Mouse (Mus musculus): ENCODE data around the gene Nupr1.
A peak's percentile ranks its signal among the peaks of the same experiment; 100 is the strongest.

The Nupr1 gene

DNA sequence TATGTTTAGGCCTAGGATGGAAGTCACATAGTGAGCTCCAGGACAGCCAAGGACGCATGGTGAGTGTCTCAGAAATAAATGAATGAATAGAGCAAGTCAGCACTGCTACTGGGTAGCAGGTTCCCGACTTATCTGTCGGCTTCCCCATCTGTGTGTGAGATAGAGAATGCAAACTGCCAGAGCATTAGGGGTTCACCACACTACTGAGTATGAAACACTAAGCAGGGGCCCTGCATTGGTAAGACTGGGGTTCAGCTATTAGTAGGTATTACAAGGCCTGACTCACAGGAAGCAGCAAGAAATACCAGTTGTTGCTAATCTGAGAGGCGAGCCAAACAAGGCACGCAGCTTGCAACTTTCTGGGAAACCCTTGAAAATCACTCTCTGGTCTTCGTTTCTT is 31.7 kb downstream of the Nupr1 start:
- no peak for DNase-seq (ENCODE audit: low spot score)

DNA sequence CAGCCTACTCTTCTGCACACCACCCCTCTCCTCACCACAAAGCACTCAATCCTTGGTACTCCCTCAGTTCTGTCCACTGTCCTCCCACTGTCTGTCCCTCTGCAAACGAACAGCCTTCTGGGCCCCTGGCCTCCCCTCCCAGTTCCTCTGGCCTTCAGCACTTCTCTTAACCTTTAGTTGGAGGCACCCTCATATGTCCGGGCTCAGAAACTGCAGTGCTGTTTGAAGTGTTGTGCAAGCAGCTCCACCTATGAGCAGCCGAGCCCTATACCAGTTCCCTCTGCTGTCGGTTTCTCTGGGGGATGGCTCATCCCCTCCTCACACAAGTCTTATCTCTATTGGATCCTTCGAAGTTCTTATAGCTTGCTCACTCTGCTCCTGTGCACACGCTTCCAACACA is 34.2 kb downstream of the Nupr1 start:
- DNase-seq (ENCODE audit: low spot score) = no peak

DNA sequence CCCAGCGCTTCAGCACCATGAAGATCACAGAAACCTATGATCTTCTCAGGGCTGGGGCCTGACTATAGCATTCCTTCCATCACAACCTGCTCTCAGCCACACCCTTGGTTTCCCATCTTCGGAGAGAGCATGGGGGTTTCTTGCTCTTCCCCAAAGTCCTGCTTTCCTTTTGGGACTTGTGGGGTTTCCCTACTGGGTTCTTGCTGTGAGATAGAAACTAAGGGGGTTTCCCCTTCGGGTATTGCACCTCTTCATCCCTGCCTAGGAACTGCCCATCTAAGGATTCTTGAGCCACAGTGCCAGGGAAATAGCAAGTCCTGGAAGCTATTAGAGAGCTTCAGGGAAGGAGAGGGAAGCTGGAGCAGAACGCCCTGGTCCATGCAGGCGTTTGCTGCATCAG is 34.8 kb downstream of the Nupr1 start:
- DNase-seq (ENCODE audit: low spot score) = no peak

DNA sequence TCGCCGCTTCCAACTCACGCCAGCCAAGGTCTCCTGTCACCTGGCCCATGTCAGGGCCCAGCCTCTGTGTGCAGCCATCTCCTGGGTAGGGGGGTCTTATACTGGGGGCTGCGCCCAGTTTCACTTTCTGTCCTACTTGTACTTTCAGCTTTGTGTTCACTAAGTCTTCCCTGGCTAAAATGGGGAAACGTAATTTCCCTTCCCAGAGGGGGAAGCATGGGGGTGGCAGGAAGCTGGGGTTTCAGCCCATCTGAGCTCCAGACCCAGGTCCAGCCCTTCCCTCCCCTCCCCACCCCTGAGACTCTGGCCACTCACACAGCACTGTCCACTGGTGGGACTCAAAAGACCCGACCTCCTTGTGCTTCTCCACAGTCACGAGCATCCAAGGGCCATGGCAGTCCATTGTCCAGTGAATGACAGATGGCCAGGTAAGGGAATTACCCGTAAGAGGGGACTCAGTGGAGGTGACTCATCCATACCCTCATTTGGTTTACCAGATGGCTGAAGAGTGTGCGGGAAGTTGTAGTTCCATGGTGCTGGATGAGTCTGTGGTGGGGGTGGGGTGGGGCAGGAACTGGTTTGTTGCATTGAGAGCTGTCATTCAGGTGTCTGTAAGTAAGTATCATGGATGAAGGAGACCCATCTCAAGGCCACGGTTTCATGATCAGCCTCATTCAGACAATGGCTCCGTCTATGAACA is 35.6 kb downstream of the Nupr1 start, which contains the start of gene Il27:
Gene Il27, minus strand, starts transcription at position 80 of the 700 bp plus-strand sequence.
- no peak for DNase-seq (ENCODE audit: low spot score)

DNA sequence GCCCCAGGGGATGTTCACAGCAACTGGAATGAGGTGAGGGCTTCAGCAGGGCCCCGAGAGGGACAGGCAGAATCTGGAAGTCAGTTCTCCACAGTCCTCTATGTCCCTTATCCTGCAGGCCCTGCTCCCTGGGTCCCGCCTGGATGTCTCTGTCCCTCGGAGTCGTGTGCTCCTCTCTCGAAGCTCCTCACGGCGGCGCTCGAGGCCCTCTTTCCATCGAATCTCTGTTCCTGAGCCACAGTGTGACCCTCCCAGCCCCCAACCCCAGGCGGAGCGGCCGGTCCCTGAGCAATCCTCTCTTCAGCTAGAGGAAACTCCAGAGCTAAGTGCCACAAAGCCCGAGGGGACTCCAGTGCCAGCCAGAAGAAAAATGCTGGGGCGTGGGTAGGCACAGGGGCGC is 42.9 kb downstream of the Nupr1 start:
- DNase-seq (ENCODE audit: low spot score) = no peak

DNA sequence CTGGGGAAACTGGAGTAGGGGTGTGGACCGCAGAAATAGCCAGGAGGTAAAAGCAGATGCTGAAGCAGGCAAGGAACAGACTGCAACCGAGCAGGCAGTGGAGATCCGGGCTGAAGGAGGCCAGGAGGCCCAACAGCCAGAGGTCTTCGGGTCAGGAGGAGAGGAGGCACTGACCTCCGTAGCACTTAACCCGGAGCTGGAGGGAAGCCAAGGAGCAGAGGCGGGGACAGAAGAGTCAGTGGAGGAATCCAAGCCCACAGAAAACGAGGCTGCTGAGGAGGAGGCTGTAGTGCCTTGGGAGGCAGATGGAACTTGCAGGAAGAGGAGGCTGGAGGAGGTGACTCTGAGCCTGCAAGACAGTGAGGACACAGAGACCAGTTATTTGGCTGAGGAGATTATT is 43.8 kb downstream of the Nupr1 start:
- peak; percentile 78 for DNase-seq (ENCODE audit: low spot score)

DNA sequence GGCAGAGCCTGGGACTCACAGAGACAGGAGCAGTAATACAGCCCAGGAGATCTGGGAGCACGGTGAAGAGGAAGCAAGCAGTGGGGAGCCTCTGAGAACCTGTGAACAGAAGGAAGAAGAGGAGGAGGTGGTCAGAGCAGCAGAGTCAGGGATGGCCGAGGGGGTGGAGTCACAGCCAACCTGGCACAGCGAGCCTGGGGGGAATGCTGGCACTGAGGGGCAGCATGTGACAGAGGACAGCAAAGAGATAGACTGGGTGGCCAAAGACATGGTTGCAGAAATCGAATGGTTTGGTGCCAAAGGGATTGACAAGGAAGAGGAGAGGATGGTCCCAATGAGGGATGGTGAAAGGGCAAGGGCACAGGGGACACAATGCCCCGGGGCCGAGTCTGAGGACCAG is 44.9 kb downstream of the Nupr1 start, which contains the start of gene Cln3:
Gene Cln3, minus strand, starts transcription at position 101 of the 400 bp plus-strand sequence.
- DNase-seq (ENCODE audit: low spot score) = no peak

DNA sequence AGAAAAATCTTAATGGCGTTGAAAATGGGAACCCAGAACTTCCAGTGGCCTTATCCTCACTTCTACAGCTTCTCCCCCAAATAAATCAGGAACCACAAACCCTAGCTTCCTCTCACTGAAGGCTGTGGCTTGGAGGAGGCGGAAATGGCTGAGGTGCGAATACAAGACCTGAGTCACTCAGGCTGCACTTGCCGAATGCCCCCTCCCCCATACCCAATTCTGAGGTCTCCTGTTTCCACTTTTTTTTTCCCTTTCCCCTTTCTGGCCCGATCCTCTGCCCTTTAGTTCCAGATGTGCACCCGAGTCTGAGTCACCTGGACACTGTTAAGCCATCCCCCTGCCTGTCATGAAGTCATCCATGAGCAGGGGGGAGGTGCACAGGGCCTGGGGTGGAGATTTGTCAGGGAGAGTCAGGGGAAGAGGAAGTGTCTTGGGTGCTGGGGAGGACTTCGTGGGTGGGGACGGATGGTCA is 46.1 kb downstream of the Nupr1 start, which contains the start of gene Apobr:
Gene Apobr, plus strand, starts transcription at position 437 of the 472 bp plus-strand sequence.
- DNase-seq (ENCODE audit: low spot score) = no peak

DNA sequence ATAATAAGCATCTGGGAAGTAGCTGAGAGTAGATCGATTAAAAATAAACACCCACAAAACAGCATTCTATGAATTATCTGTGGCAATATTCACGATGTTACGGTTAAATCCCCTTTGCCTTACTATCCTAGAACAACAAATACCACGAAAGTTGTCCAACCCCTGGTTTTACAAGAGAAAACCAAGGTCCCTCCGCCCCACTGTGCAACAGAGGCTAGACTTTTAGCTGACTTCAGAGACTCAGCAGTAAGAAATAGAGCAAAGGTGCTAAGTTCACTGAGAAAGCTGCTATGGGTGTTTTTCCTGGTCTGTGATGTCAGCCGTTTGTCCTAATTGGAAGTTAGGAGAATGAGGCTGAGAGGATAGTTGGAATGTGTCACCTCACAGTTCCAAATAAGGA is 46.9 kb downstream of the Nupr1 start:
- peak; percentile 45 for DNase-seq (ENCODE audit: low spot score)

DNA sequence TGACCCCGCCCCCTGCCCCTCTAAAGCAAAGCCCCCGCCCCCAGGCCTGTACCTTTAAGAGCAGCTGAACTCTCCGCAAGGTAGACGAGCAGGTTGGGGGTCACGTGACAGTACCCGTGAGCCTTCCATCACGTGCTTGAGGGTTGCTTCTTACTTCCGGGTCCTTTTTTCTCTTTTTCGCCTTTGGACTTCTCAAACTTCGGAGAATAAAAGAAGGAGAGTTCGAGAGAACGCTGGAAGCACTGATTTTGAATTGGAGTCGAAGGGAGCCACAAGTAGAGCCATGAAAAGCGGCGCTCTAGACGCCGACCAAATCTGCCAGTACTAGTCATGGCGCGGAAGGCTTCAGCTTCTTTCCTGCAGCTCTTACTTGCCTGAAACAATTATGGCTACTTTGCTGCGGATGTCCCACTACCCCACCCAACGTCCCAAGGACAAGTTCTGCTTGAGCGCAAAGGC is 47.4 kb downstream of the Nupr1 start:
- DNase-seq (ENCODE audit: low spot score) = no peak

DNA sequence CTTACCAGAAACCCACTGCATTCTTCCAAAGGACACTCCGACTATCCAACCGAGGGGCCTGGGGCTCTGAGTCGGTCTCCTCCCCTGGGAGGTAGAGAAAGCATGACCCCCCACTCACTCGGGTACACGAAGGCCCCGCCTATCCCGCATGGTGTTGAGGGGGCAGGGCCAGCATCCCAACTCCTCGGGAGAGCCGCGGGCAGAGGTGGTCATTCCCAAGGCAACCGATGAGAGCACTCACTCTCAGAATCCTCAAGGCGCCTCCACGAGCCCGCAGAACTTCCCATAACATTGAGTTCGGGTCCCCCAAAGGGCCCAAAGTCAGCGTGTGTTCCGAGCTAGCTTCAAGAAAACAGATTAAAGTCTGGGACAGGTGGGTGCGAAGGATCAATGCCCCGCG is 47.9 kb downstream of the Nupr1 start:
- no peak for DNase-seq (ENCODE audit: low spot score)

DNA sequence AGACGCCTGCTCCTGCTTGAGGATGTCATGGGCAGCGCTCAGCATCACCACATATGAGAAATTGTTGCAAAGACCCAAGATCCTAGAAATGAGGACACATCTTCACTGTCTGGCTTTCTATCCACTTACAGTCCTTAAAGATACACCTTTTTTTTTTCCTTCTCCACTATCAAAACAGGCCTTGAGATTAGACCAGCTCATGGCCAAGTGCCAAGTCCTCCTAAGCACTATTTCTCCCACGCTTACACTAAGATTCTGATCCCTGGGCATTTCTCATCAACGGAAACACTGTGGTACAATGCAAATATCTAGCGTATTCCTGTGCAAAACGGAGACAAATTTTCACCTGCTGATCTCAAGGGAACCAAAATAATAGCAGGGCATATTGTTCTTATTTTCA is 49.0 kb downstream of the Nupr1 start:
- no peak for DNase-seq (ENCODE audit: low spot score)

DNA sequence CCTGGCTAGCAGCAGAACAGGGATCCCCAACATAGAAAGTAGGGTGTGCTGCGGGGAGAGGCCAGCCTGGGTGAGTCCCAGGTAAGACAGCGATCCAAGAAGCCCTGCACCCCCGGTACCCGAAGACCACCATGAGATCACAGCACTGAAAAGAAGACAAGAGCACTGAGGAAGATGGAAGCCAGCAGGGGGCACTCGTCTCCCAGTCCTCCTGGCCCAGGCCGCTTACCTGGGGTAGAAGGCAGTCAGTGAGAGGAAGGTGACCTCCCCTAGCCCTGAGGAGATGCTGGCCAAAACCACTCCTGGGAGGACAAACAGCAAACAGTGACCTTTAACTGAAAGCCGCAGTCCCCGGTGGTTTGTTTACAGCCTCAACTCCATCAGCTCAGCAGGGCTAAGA is 51.5 kb downstream of the Nupr1 start:
- peak; percentile 52 for DNase-seq (ENCODE audit: low spot score)

DNA sequence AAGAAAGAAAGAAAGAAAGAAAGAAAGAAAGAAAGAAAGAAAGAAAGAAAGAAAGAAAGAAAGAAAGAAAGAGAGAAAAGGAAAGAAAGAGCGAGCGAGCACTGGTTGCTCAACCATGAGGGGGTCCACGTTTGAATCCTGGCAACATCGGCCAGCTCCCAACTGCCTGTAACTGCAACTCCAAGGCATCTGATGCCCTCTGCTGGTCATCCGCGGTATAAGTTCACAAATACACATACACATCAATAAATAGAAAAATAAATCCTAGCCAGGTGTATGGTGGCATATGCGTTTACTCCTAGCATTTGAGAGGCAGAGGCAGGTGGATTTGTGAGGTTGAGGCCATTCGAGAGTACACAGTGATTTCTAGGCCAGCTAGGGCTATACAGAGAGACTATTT is 53.7 kb downstream of the Nupr1 start:
- DNase-seq (ENCODE audit: low spot score) = peak; percentile 26
